Comparison of ENCODE assay signal across 12 mouse cellular contexts in the genomic region with DNA sequence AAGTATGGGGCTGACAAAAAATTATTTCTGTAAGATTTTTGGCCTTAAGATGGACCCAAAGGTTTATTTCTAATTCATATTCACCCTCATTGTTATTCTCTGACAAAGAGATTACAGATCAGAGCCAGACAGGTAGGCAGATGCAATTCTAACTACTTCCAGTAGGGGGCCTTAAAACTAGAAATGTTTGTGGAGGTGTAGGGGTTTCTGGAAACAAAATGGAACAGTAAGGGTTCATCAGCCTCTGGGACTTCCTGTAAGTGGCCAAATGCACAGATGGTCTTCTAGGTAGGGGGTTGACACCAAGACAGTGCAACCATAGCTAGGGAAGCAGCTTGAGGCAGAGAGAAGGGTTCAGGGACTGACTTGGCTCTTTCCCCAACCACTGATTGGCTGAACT. TPM values are rescaled to one million over a fixed set of nuclear protein-coding genes. Genes with fewer than 3 reads are reported as not detected.
DNase-seq lines count a peak whose midpoint lies in the region; ATAC-seq and TF ChIP-seq lines count a peak whose summit lies in the region.
"Had no signal": no experiment of that assay in that cellular context is flagged by ENCODE, and none has a peak within 500 bp of the region (broad histone marks: within the 10 kb centered on the region; RNA-seq: fewer than 3 reads in every experiment).

No protein-coding gene starts in this region.

- H3K4me1 ChIP-seq in heart, postnatal 0 days (ENCODE audit: control insufficient read depth, insufficient read depth), result no peaks in the 10 kb centered on the region
- H3K4me1 ChIP-seq in heart, embryonic 12.5 days (replicated peaks), result peaks cover 6% of the 10 kb centered on the region
- no peaks in the 10 kb centered on the region for H3K4me1 ChIP-seq in stomach, postnatal 0 days (replicated peaks; ENCODE audit: control insufficient read depth, insufficient read depth)
- H3K4me1 ChIP-seq: forebrain, embryonic 15.5 days; limb, embryonic 12.5 days; neural tube, embryonic 12.5 days had no signal

- TF ChIP-seq CTCF in heart, postnatal 0 days (IDR thresholded peaks at IDR 0.05; ENCODE audit: low read depth), result 0 out of 2 replicates have a peak, but pooled peaks have one; percentile 22
- TF ChIP-seq CTCF in stomach, postnatal 0 days (IDR thresholded peaks at IDR 0.05; ENCODE audit: low read depth), result peak; percentile 63

- H3K27me3 ChIP-seq in heart, postnatal 0 days (ENCODE audit: control insufficient read depth, insufficient read depth, low read length), result no peaks in the 10 kb centered on the region
- no peaks in the 10 kb centered on the region for H3K27me3 ChIP-seq in heart, embryonic 12.5 days (replicated peaks)
- no peaks in the 10 kb centered on the region for H3K27me3 ChIP-seq in stomach, postnatal 0 days (ENCODE audit: control insufficient read depth, insufficient read depth, low read length)
- H3K27me3 ChIP-seq: forebrain, embryonic 15.5 days; heart, embryonic 13.5 days; limb, embryonic 12.5 days; neural tube, embryonic 12.5 days had no signal

- no peak for ATAC-seq in heart, postnatal 0 days (ENCODE audit: insufficient read depth, low read depth)
- ATAC-seq in heart, embryonic 12.5 days (ENCODE audit: insufficient number of reproducible peaks, low FRiP score), result no peak
- no peak for ATAC-seq in stomach, postnatal 0 days (ENCODE audit: low FRiP score, low TSS enrichment)
- ATAC-seq: forebrain, embryonic 15.5 days had no signal

- H3K9ac ChIP-seq in heart, postnatal 0 days (replicated peaks; ENCODE audit: low read depth, low read length), result no peak overlapping the region
- H3K9ac ChIP-seq in heart, embryonic 12.5 days, result no peak overlapping the region
- H3K9ac ChIP-seq in stomach, postnatal 0 days (ENCODE audit: low read length), result no peak overlapping the region
- H3K9ac ChIP-seq: forebrain, embryonic 15.5 days; heart, embryonic 13.5 days; limb, embryonic 12.5 days; neural tube, embryonic 12.5 days had no signal

- no peak overlapping the region for H3K4me3 ChIP-seq in heart, postnatal 0 days (ENCODE audit: low read depth, low read length)
- no peak overlapping the region for H3K4me3 ChIP-seq in heart, embryonic 12.5 days
- no peak overlapping the region for H3K4me3 ChIP-seq in stomach, postnatal 0 days (ENCODE audit: low read depth, low read length)
- H3K4me3 ChIP-seq: forebrain, embryonic 15.5 days; heart, embryonic 13.5 days; limb, embryonic 12.5 days; neural tube, embryonic 12.5 days had no signal

- H3K36me3 ChIP-seq in heart, postnatal 0 days (replicated peaks; ENCODE audit: control insufficient read depth, insufficient read depth, low read length), result no peaks in the 10 kb centered on the region
- no peaks in the 10 kb centered on the region for H3K36me3 ChIP-seq in heart, embryonic 12.5 days
- H3K36me3 ChIP-seq in stomach, postnatal 0 days (ENCODE audit: control insufficient read depth, insufficient read depth, low read length), result no peaks in the 10 kb centered on the region
- H3K36me3 ChIP-seq: forebrain, embryonic 15.5 days; heart, embryonic 13.5 days; limb, embryonic 12.5 days; neural tube, embryonic 12.5 days had no signal

- TF ChIP-seq EP300 in heart, postnatal 0 days (IDR thresholded peaks at IDR 0.05; ENCODE audit: low read depth), result no peak
- TF ChIP-seq EP300 in stomach, postnatal 0 days (optimal IDR thresholded peaks at IDR 0.05), result no peak

- no peaks in the 10 kb centered on the region for H3K9me3 ChIP-seq in heart, postnatal 0 days (replicated peaks; ENCODE audit: control insufficient read depth, low read length)
- no peaks in the 10 kb centered on the region for H3K9me3 ChIP-seq in heart, embryonic 12.5 days (replicated peaks)
- H3K9me3 ChIP-seq in stomach, postnatal 0 days (ENCODE audit: control insufficient read depth, low read length), result no peaks in the 10 kb centered on the region
- H3K9me3 ChIP-seq: forebrain, embryonic 15.5 days; heart, embryonic 13.5 days; limb, embryonic 12.5 days; neural tube, embryonic 12.5 days had no signal

- H3K4me2 ChIP-seq in heart, postnatal 0 days (ENCODE audit: low read depth, low read length), result no peak overlapping the region
- H3K4me2 ChIP-seq in heart, embryonic 12.5 days, result no peak overlapping the region
- no peak overlapping the region for H3K4me2 ChIP-seq in stomach, postnatal 0 days (replicated peaks; ENCODE audit: low read depth)
- H3K4me2 ChIP-seq: forebrain, embryonic 15.5 days; heart, embryonic 13.5 days; limb, embryonic 12.5 days; neural tube, embryonic 12.5 days had no signal

- H3K27ac ChIP-seq in heart, postnatal 0 days (ENCODE audit: low read depth), result no peak overlapping the region
- no peak overlapping the region for H3K27ac ChIP-seq in heart, embryonic 12.5 days (ENCODE audit: poor library complexity, severe bottlenecking)
- H3K27ac ChIP-seq in stomach, postnatal 0 days (replicated peaks), result no peak overlapping the region
- H3K27ac ChIP-seq: forebrain, embryonic 15.5 days; heart, embryonic 13.5 days; limb, embryonic 12.5 days; neural tube, embryonic 12.5 days had no signal

- no peak for DNase-seq in heart, postnatal 0 days (ENCODE audit: low spot score)
- DNase-seq in lung, postnatal 36 days, result peak; percentile 44
- no peak for DNase-seq in lung, postnatal 4 days
- DNase-seq in brain, adult 2 months (ENCODE audit: low read depth, low spot score), result peak; percentile 31
- DNase-seq in stomach, postnatal 0 days (ENCODE audit: low spot score), result no peak
- no peak for DNase-seq in right cerebral cortex, postnatal 36 days (ENCODE audit: low spot score in 2 of 2)
- DNase-seq: right cerebral cortex, postnatal 25 days had no signal

RNA-seq across cellular contexts. Expression of a gene that starts 22.1 kb away (rescaled TPM):
- 0.15 TPM in 1 of 2 replicates, not detected in the other for total RNA-seq in heart, postnatal 0 days (2014; rRNA removed; ENCODE audit: low replicate concordance)
- polyA plus RNA-seq in heart, postnatal 0 days (2015; fragmentation: Nextera tagmentation; extraction: Ambion mirVana), result 0.43 and 0.71 TPM in 2 replicates
- polyA plus RNA-seq in heart, embryonic 12.5 days (2016; fragmentation: Nextera tagmentation; extraction: Ambion mirVana), result 0.42 and 0.49 TPM in 2 replicates
- 33.5 and 35.5 TPM in 2 replicates for polyA plus RNA-seq in stomach, postnatal 0 days (2015; fragmentation: Nextera tagmentation; extraction: Ambion mirVana)
- polyA plus RNA-seq: limb, embryonic 12.5 days; neural tube, embryonic 12.5 days had no signal

Comparison
In these comparisons a context has a peak if more than half of its experiments do, and no peak if none do; other contexts are left out.
1. DNase-seq: peak in lung, postnatal 36 days (single experiment) and brain, adult 2 months (single experiment); none in heart, postnatal 0 days (single experiment), lung, postnatal 4 days (0 of 2), stomach, postnatal 0 days (single experiment) and right cerebral cortex, postnatal 36 days (0 of 2).
2. RNA of a gene that starts 22.1 kb away (polyA plus RNA-seq): 33.5 to 35.5 TPM in stomach, postnatal 0 days; 0.43 to 0.71 TPM in heart, postnatal 0 days and 0.42 to 0.49 TPM in heart, embryonic 12.5 days; every median in the first group is over 10 times any median in the second.